Mouse (Mus musculus) central nervous system, embryonic 11.5 days (tissue): ENCODE results near the gene Kctd21. TPM values are rescaled to one million over a fixed set of nuclear protein-coding genes. Genes with fewer than 3 reads are reported as not detected.

Experiments
- polyA plus RNA-seq: library from polyadenylated mRNA; depleted of rRNA; stranded (reverse); fragments of >200 nt; gene quantifications from 2 replicates; pipeline ENCODE4 v1.2.3, GENCODE M21; 2012; rRNA removed

Gene Kctd21
- 3.7 and 4.7 TPM in 2 replicates for polyA plus RNA-seq

DNA sequence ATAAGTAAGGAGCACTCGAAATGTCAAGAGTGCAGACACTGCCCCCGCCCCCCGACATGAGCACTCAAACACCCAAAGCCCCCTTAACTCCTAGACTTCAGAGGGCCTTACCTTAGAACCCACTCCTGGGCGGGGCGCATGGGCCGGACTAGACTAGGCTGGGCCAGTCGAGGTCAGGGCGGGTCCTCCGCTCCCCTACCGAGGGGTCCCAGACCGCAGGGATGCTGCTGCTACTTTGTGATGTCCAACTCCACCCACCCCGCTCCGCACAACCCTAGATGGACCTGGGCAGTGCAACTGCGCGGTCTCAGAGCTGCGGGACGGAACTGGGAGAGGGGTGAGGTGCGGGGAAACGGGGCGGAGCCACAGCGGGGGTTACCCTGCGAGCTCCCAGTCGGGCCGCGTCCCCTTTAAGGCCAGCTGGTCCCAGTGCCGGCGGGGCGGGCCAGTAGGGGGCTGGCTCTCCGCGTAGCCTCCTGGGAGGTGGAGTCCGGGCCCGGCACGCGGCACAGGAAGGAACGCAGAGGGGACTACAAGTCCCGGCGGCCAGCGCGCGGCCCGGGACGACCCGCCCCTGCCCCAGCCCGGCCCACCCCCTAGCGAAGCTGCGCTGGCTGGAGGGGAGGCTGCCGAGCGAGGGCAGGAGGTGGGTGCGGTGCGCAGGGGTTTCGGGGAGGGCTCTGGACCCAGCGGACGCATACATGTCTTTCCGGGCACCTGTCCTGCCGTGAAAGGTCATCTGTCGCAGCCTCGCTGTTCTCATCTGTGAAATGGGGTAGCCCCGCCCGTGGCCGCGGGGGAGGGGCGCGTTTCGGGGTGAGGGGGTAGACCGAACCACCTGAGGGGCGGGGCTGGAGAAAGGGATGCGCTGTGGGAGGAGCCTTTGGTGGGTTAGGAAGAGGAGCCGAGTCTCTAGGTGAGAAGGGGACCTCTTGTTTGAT is at the start of gene Kctd21, which contains the start of gene Usp35:
Gene Kctd21 (plus strand): TSS at position 602 of the 941 bp plus-strand sequence.
Gene Usp35 (minus strand): TSS at position 295 of the 941 bp plus-strand sequence.

Other genes with a start within 250 kb of the Kctd21 start
- 6.8 and 7.6 TPM in 2 replicates for gene Usp35, start 307 bp upstream of the Kctd21 start, polyA plus RNA-seq
- gene Alg8, start 39.3 kb downstream of the Kctd21 start, polyA plus RNA-seq = 49.5 and 51.1 TPM in 2 replicates
- gene Ndufc2, start 67.7 kb downstream of the Kctd21 start, polyA plus RNA-seq = 244 and 291 TPM in 2 replicates
- 0.09 and 0.11 TPM in 2 replicates for gene Thrsp, start 85.4 kb downstream of the Kctd21 start, polyA plus RNA-seq
- 3.0 and 4.0 TPM in 2 replicates for gene Kctd14, start 119.0 kb downstream of the Kctd21 start, polyA plus RNA-seq
- gene Ints4, start 148.6 kb downstream of the Kctd21 start, polyA plus RNA-seq = 63.1 and 80.0 TPM in 2 replicates
- 33.8 and 35.4 TPM in 2 replicates for gene Aamdc, start 247.2 kb downstream of the Kctd21 start, polyA plus RNA-seq
- gene Rsf1, start 247.6 kb downstream of the Kctd21 start, polyA plus RNA-seq = 20.9 and 40.3 TPM in 2 replicates